Mouse (Mus musculus): ENCODE results near the gene Hmox1.

Gene Hmox1

GRCm38 (mm10) chr8:75088989-75089881, 4.2 kb upstream of the Hmox1 start:
- DNase-seq (ENCODE audit: low spot score) = peak; percentile 85

- no peak for DNase-seq (ENCODE audit: low spot score)
These were observed 2.5 kb upstream of the Hmox1 start for GRCm38 (mm10) chr8:75090781-75091365.

DNA sequence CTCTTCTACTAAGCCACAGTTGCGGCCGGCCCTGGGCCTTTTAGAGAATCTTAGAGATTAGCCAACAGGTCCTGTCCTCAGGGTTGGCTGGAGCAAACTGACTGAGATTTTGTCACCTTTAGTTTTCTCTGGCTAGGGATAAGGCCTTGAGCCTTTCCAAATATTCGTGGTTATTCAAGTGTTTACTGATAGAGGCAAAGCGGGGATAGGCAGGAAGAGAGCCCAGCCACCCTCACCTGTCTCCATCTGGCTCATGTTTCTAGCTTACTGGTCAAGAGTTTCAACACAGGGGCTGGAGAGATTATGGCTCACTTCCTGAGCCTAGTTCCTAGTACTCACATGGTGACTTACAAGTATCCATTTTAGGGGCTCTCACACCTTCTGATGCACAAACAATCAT, 9.5 kb downstream of the Hmox1 start:
- no peak for DNase-seq (ENCODE audit: low spot score)

- no peak for DNase-seq (ENCODE audit: low spot score)
These were observed 10.0 kb downstream of the Hmox1 start for GRCm38 (mm10) chr8:75103376-75103878.

GRCm38 (mm10) chr8:75108527-75109235, 15.3 kb downstream of the Hmox1 start:
- DNase-seq (ENCODE audit: low spot score) = peak; percentile 73

GRCm38 (mm10) chr8:75109236-75109967, 16.0 kb downstream of the Hmox1 start, which contains the start of gene Mcm5:
Mcm5 (plus strand) TSS chr8:75109569.
- peak; percentile 100 for DNase-seq (ENCODE audit: low spot score)

DNA sequence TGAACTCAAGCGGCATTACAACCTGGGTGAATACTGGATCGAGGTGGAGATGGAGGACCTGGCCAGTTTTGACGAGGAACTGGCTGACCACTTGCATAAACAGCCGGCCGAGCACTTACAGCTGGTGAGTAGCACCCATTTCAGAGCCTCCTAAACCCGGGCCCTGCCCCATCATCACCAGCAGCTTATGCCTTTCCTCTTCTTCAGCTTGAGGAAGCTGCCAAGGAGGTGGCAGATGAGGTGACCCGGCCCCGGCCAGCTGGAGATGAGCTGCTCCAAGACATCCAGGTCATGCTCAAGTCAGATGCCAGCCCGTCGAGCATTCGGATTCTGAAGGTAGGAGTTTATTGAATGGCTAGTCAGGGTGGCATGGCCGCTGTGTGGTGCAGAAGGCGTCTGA, 16.7 kb downstream of the Hmox1 start:
- DNase-seq (ENCODE audit: low spot score) = no peak

- no peak for DNase-seq (ENCODE audit: low spot score)
These were observed 25.1 kb downstream of the Hmox1 start for GRCm38 (mm10) chr8:75118505-75118904.

- no peak for DNase-seq (ENCODE audit: low spot score)
These were observed 25.9 kb downstream of the Hmox1 start for GRCm38 (mm10) chr8:75119287-75119686.

DNA sequence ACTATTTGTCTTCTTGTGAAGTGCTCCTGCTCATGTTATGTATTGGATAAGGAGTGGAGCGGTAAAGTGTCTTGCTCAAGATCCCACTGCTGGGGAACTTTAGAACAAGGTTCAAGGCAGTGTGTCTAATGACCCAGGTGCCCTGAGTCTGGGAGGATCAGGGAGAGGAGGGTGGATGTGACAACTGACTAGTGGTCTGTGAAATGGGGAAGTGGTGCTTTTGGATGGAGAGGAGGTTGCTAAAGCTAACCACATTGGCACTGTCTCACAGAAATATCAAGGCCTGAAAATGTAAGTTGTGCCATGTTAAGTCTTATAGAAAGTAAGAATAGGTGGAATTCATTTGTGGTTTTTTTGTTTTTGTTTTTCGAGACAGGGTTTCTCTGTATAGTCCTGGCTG, 26.3 kb downstream of the Hmox1 start:
- DNase-seq (ENCODE audit: low spot score) = no peak

DNA sequence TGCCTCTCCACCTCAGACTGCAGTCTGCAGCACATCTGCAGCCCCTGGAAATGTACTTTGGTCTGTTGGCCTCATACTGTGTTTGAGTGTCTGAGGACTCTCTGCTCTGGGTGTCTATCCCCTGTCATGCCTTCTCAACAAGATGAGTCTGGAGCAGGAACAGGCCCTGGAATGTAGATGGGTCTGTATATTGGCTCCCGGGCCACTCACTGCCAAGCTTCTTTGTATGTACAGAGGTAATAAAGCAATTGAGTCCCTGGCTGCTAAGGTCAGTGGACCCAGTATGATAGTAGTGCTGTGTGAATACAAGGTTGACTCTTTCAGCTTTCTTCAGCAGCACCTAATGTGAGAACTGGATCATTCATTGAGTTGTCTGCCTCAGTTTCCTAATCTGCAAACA, 34.0 kb downstream of the Hmox1 start:
- no peak for DNase-seq (ENCODE audit: low spot score)

GRCm38 (mm10) chr8:75132485-75132884, 39.1 kb downstream of the Hmox1 start:
- peak; percentile 56 for DNase-seq (ENCODE audit: low spot score)

GRCm38 (mm10) chr8:75133399-75133798, 40.0 kb downstream of the Hmox1 start:
- DNase-seq (ENCODE audit: low spot score) = no peak

GRCm38 (mm10) chr8:75134603-75135391, 41.4 kb downstream of the Hmox1 start:
- peak; percentile 19 for DNase-seq (ENCODE audit: low spot score)

DNA sequence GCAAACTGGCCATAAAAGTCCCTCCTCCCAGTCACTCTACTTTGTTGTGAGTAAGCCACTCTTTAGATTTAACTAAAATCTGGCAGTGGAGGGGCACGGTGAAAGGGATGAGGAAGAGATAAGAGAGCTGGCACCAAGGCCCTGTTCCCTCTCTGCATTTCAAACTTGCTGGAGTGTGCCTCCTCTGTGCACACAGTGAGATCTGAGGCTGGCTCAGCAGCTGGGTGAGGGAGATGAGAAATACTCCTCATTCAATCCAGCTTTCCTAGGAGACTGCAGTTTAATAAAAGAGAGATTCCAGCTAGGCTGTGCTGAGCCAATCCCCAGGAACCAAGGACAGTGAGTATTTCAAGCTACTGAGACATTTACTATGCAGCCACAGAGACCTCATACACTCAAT, 42.3 kb downstream of the Hmox1 start:
- no peak for DNase-seq (ENCODE audit: low spot score)

DNA sequence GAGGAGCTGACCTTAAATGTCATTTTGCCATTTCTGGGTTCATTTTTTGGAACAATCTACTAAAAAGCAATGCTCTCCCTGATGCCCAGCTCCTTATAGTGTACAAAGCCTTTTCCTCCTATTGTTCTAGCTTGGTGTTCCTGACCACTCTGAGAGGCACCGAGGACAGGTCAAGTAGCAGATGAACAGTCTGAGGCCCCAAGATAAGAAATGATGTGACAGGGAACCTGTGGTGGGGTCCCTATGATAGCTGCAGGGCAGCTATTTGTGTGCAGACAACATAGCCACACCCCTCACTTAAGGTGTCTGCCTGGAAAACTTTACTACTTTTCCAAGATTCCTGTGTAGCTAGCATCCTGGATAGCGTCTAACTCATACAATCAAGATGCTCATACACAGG, 42.8 kb downstream of the Hmox1 start:
- DNase-seq (ENCODE audit: low spot score) = no peak

- peak; percentile 32 for DNase-seq (ENCODE audit: low spot score)
These were observed 44.1 kb downstream of the Hmox1 start for GRCm38 (mm10) chr8:75137536-75137935.

Data from layer of hippocampus, adult 11-12 months (tissue).